Mouse (Mus musculus) liver, embryonic 14.5 days (tissue): ENCODE measurements at regions not wholly inside any gene's neighbourhood (a gene's known extent, or its start where the extent isn't known, plus 50 kb on each side); places are given as distances from the start of the nearest gene placed in this dataset.
A peak's percentile ranks its signal among the peaks of the same experiment; 100 is the strongest.

ENCODE experiments used
- ATAC-seq: fragments of 200-750 bp; cut with Nextera tagmentation; 2 replicates; pipeline ENCODE4 v1.8.0; 2017; ENCODE audit warnings: moderate number of reproducible peaks, mild to moderate bottlenecking, moderate library complexity; ENCODE audit not compliant: insufficient read depth
- DNase-seq, 3 experiments: peaks; one replicate each; pipeline ENCODE4 v3.0.0-alpha.2; 2012 to 2013; ENCODE audit warnings: low read depth in 3 of 3, low spot score in 3 of 3
- H3K27ac ChIP-seq: fragments of 300-500 bp; sonication (generic); 2 replicates; pipeline ENCODE4 v1.5.1; 2014; ENCODE audit warnings: moderate library complexity, mild to moderate bottlenecking, control low read depth, inconsistent platforms
- H3K27me3 ChIP-seq: fragments of 300-500 bp; sonication (generic); 2 replicates; pipeline ENCODE4 v1.6.1; 2014; ENCODE audit warnings: mild to moderate bottlenecking, low read length, moderate library complexity; ENCODE audit not compliant: control insufficient read depth, insufficient read depth
- H3K36me3 ChIP-seq: fragments of 300-500 bp; sonication (generic); replicated peaks from 2 replicates; pipeline ENCODE4 v1.6.1; 2014; ENCODE audit warnings: low read depth; ENCODE audit not compliant: control insufficient read depth, insufficient read depth
- H3K4me1 ChIP-seq, 2 experiments: fragments of 200-500 bp in 1 of 2; fragments of 300-500 bp in 1 of 2; sonication (generic) in 1 of 2; replicated peaks; 2 replicates each; pipeline ENCODE4 v1.6.1; 2012 to 2014; ENCODE audit warnings: antibody characterized with exemption in 1 of 2, inconsistent platforms in 1 of 2, low read length in 1 of 2; ENCODE audit not compliant: control insufficient read depth in 2 of 2, insufficient read depth in 2 of 2
- H3K4me2 ChIP-seq: fragments of 300-500 bp; sonication (generic); 2 replicates; pipeline ENCODE4 v1.6.1; 2014; ENCODE audit warnings: low read depth, mild to moderate bottlenecking, control low read depth, moderate library complexity
- H3K4me3 ChIP-seq, 2 experiments: fragments of 200-500 bp in 1 of 2; fragments of 300-500 bp in 1 of 2; sonication (generic) in 1 of 2; 2 replicates each; pipeline ENCODE4 v1.5.1; 2012 to 2014; ENCODE audit warnings: low read depth in 2 of 2, low read length in 2 of 2, mild to moderate bottlenecking in 2 of 2, control low read depth in 1 of 2, inconsistent platforms in 1 of 2, moderate library complexity in 1 of 2; ENCODE audit not compliant: insufficient read depth in 1 of 2
- H3K9ac ChIP-seq: fragments of 300-500 bp; sonication (generic); replicated peaks from 2 replicates; pipeline ENCODE4 v1.6.1; 2014; ENCODE audit warnings: mild to moderate bottlenecking, control low read depth, moderate library complexity
- H3K9me3 ChIP-seq: fragments of 300-500 bp; sonication (generic); 2 replicates; pipeline ENCODE4 v1.6.1; 2016; ENCODE audit warnings: low read length, mixed read lengths; ENCODE audit not compliant: control insufficient read depth
- CTCF ChIP-seq: IDR thresholded peaks from 2 replicates; pipeline ENCODE4 v1.5.1; 2016; ENCODE audit warnings: antibody characterized with exemption, low read depth, control low read depth
- EP300 ChIP-seq: IDR thresholded peaks from 2 replicates; pipeline ENCODE4 v1.6.1; 2016; ENCODE audit warnings: antibody characterized with exemption, low read depth
- WGBS: fragments of 180-500 bp; shearing (Covaris S2); extraction: QIAGEN DNeasy Blood & Tissue Kit; methylation state at CpG from one replicate; pipeline ENCODE4 v1.1.7; 2014; ENCODE audit not compliant: insufficient replicate concordance; 5-methylcytosine and 5-hydroxymethylcytosine counted together

DNA sequence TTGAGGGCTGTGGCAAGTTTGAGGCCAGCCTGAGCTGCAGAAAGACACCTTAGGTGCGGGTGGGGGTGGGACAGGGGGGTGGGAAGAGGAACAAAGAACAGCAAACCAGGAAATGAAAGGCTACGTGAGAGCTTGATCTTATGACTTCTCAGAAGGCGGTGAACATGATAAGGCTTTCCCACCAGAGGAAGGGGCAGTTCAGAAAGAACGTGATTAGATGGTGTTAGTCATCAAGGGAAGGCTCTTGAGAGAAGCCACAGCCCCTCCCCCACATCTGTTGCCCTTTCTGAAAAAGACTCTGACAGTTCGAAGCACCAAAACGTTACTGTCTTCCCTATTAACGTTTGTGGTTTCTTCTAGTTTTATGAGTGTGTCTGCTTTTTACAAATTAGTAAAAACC, 877.0 kb upstream of the Car8 start:
- no peaks in the 10 kb centered on the region for H3K27me3 ChIP-seq
- WGBS: 3% methylated on average over 7 of the region's 7 CpGs
- H3K4me2 ChIP-seq: no peak overlapping the region
- H3K4me1 ChIP-seq: peaks cover 0 to 21% of the 10 kb centered on the region in 2 experiments; a peak in 2 of 4 replicates
- ATAC-seq (no peak), DNase-seq (peak in 2 of 3 experiments; percentile 19 to 46)
- H3K9ac ChIP-seq: no peak overlapping the region
- H3K4me3 ChIP-seq: no peak overlapping the region
- TF ChIP-seq CTCF: no peak
- no peak for TF ChIP-seq EP300
- H3K9me3 ChIP-seq: no peaks in the 10 kb centered on the region
- no peak overlapping the region for H3K27ac ChIP-seq
- H3K36me3 ChIP-seq: no peaks in the 10 kb centered on the region

DNA sequence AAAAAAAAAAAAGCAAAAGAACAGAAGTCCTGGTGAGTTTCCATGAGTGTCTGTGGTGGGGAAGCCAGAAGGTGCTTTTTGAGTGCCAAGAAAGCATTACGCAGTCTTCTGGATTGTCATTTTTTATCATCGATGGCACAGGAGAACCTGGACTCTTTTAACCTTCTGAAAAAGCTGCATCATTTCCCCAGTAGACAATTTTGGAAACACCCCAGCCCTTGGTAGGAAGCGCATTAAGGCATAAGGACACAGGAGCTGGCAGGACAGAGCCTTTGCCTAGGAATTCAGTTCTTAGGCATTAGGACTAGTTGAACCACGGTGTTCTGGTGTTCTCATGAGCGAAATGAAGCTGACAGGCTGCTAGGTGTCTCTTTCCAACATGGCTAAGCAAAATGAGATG, 875.1 kb upstream of the Car8 start:
- DNase-seq (no peak), ATAC-seq (no peak)
- no peaks in the 10 kb centered on the region for H3K9me3 ChIP-seq
- 59% methylated on average over 5 of the region's 5 CpGs for WGBS
- H3K27me3 ChIP-seq: no peaks in the 10 kb centered on the region
- H3K4me1 ChIP-seq: peaks cover 0 to 26% of the 10 kb centered on the region in 2 experiments; a peak in 2 of 4 replicates
- no peaks in the 10 kb centered on the region for H3K36me3 ChIP-seq
- H3K4me3 ChIP-seq: no peak overlapping the region
- TF ChIP-seq CTCF (no peak), EP300 (no peak)
- no peak overlapping the region for H3K4me2 ChIP-seq
- H3K9ac ChIP-seq: no peak overlapping the region
- H3K27ac ChIP-seq: no peak overlapping the region

DNA sequence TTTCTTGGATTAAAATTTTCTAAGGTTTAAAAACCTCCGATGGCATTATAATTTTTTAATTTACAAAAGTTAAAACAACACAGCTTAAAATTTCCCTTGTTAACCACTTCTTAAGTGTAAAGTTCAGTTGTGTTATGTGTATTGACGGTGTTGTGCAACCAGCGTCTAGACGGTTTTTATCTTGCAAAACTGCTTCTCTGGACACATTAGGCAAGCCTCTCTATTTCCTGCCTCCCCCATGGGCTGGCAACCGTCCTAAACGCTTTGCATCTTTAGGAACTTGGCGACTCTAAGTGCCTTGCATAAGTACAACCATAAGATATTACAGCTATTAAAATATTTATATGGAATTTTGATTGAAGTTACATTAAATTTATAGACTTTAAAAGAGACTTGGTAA, 871.5 kb upstream of the Car8 start:
- Histone ChIP-seq H3K4me3 (no peak overlapping the region), H3K27me3 (no peaks in the 10 kb centered on the region), H3K9me3 (no peaks in the 10 kb centered on the region), H3K4me1 (peaks cover 0 to 15% of the 10 kb centered on the region in 2 experiments; a peak in 2 of 4 replicates), H3K4me2 (no peak overlapping the region), H3K9ac (no peak overlapping the region), H3K36me3 (no peaks in the 10 kb centered on the region), H3K27ac (no peak overlapping the region)
- DNase-seq: peak; percentile 28 to 41 (median 30)
- TF ChIP-seq EP300: peak; percentile 23; the same call in 1 of the 2 replicates
- no peak for TF ChIP-seq CTCF
- ATAC-seq: no peak
- 9% methylated on average over 7 of the region's 7 CpGs for WGBS

DNA sequence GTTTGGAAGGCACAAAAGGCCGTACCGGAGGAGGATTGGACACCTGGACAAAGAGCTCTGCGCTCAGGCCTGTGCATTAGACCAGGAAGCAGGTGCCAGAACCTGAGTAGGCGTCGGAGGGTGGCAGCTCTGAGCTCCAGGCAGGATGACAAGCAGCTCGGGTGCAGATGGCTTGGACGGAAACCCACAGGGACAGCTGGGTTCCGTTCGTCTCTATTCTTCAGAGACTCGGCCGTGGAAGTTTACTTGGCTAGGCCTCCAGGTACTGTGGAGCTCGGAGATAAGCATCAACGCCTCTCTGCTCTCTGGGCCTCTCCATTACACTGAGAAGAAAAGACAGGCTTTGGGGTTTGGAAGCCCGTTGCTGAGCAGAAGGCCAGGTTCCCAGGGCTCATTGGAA, 868.5 kb upstream of the Car8 start:
- TF ChIP-seq CTCF (no peak), EP300 (no peak)
- H3K9me3 ChIP-seq: no peaks in the 10 kb centered on the region
- H3K9ac ChIP-seq: no peak overlapping the region
- ATAC-seq (no peak), DNase-seq (no peak)
- 43% methylated on average over 14 of the region's 14 CpGs for WGBS
- H3K4me1 ChIP-seq: peaks cover 0 to 8% of the 10 kb centered on the region in 2 experiments; a peak in 2 of 4 replicates
- H3K4me2 ChIP-seq: no peak overlapping the region
- H3K36me3 ChIP-seq: no peaks in the 10 kb centered on the region
- H3K27ac ChIP-seq: no peak overlapping the region
- H3K4me3 ChIP-seq: no peak overlapping the region
- no peaks in the 10 kb centered on the region for H3K27me3 ChIP-seq

DNA sequence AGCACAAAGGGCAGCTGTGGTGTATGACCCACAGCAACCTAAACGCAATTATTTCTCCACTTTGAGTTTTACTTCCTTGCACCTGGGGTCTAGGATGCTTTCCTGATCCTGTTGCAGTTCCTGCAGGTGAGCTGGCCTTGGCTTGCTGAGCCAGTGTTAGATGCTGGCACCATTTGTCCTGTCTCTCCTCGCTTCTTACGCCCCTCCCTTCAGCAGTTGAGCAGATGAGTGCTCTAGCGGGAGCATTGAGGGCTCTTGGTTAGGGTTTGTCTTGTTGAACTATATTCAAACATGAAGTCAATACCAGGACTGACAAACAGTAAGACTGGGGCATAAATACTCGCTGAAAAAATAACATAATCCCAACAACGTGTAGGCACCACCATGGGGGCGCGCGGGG, 867.9 kb upstream of the Car8 start:
- H3K4me2 ChIP-seq: no peak overlapping the region
- peaks cover 0 to 8% of the 10 kb centered on the region in 2 experiments; a peak in 2 of 4 replicates for H3K4me1 ChIP-seq
- H3K27me3 ChIP-seq: no peaks in the 10 kb centered on the region
- no peak overlapping the region for H3K27ac ChIP-seq
- H3K36me3 ChIP-seq: no peaks in the 10 kb centered on the region
- DNase-seq (no peak), ATAC-seq (no peak)
- 71% methylated on average over 9 of the region's 9 CpGs for WGBS
- H3K4me3 ChIP-seq: no peak overlapping the region
- no peak overlapping the region for H3K9ac ChIP-seq
- no peaks in the 10 kb centered on the region for H3K9me3 ChIP-seq
- no peak for TF ChIP-seq EP300
- TF ChIP-seq CTCF: no peak
